Mouse (Mus musculus) hindbrain, embryonic 16.5 days (tissue): Measurements from ENCODE around the gene Hoxa9. TPM values are rescaled to one million over a fixed set of nuclear protein-coding genes. Genes with fewer than 3 reads are reported as not detected.

Experiments used
- ATAC-seq: fragments of 200-750 bp; cut with Nextera tagmentation; 2 replicates; pipeline ENCODE4 v1.8.0; 2017; ENCODE audit warnings: moderate TSS enrichment, moderate library complexity
- H3K27ac ChIP-seq: fragments of 300-500 bp; sonication (generic); 2 replicates; pipeline ENCODE4 v1.5.1; 2014; ENCODE audit warnings: low read depth, mild to moderate bottlenecking, control low read depth, low read length, moderate library complexity
- H3K27me3 ChIP-seq: fragments of 300-500 bp; sonication (generic); replicated peaks from 2 replicates; pipeline ENCODE4 v1.6.1; 2014; ENCODE audit warnings: low read length; ENCODE audit not compliant: control insufficient read depth, insufficient read depth
- H3K36me3 ChIP-seq: fragments of 300-500 bp; sonication (generic); 2 replicates; pipeline ENCODE4 v1.6.1; 2014; ENCODE audit warnings: mild to moderate bottlenecking, low read length, moderate library complexity, mixed read lengths; ENCODE audit not compliant: control insufficient read depth, insufficient read depth
- H3K4me1 ChIP-seq: fragments of 300-500 bp; sonication (generic); 2 replicates; pipeline ENCODE4 v1.6.1; 2014; ENCODE audit warnings: low read depth, low read length; ENCODE audit not compliant: control insufficient read depth, insufficient read depth
- H3K4me2 ChIP-seq: fragments of 300-500 bp; sonication (generic); 2 replicates; pipeline ENCODE4 v1.6.1; 2014; ENCODE audit warnings: mild to moderate bottlenecking, low read length, control low read depth, moderate library complexity
- H3K4me3 ChIP-seq: fragments of 300-500 bp; sonication (generic); 2 replicates; pipeline ENCODE4 v1.5.1; 2014; ENCODE audit warnings: mild to moderate bottlenecking, low read length, control low read depth, moderate library complexity
- H3K9ac ChIP-seq: fragments of 300-500 bp; sonication (generic); 2 replicates; pipeline ENCODE4 v1.6.1; 2014; ENCODE audit warnings: low read depth, mild to moderate bottlenecking, control low read depth, low read length, moderate library complexity
- H3K9me3 ChIP-seq: fragments of 300-500 bp; sonication (generic); 2 replicates; pipeline ENCODE4 v1.6.1; 2014; ENCODE audit warnings: mild to moderate bottlenecking, low read length, moderate library complexity; ENCODE audit not compliant: control insufficient read depth
- WGBS: fragments of 180-500 bp; shearing (Covaris S2); extraction: QIAGEN DNeasy Blood & Tissue Kit; methylation state at CpG from one replicate; pipeline ENCODE4 v1.1.7; 2014; 5-methylcytosine and 5-hydroxymethylcytosine counted together
- polyA plus RNA-seq: library from polyadenylated mRNA; unstranded; fragments of >200 nt; fragmentation: Nextera tagmentation; extraction: Ambion mirVana; gene quantifications from 2 replicates; pipeline ENCODE4 v1.2.1, GENCODE M21; 2015

Gene Hoxa9
- polyA plus RNA-seq, 1 experiment from 2014 or later, result 0.48 TPM

DNA sequence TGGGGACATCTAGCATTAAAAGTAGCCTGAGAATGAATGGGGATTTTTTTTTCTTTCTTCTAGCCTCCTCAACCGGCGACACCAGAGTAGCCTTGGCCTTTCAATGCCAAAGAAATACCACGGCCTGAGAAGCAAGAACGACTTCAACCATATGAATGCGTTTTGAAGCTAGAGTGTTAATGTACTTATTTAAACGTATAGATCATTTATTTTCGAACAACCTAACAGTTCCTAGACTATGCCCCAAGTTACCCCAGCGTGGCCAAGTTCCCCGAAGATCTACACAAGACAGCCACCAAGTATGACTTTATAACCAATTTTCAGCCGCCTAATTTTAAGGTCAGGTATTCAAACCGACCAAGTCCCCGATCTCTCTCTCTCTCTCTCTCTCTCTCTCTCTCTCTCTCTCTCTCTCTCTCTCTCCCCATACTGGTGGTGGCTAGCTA lies 10.0 kb downstream of the Hoxa9 start:
- Histone ChIP-seq H3K36me3 (no peaks in the 10 kb centered on the region), H3K4me2 (peak overlapping the region; percentile 92), H3K4me3 (peak overlapping the region; percentile 50), H3K27ac (no peak overlapping the region), H3K9ac (no peak overlapping the region; the same call in 1 of the 2 replicates), H3K9me3 (no peaks in the 10 kb centered on the region), H3K4me1 (peaks cover 7% of the 10 kb centered on the region), H3K27me3 (peaks cover 61% of the 10 kb centered on the region)
- ATAC-seq, result no peak
- 8% methylated on average over 12 of the region's 12 CpGs for WGBS

DNA sequence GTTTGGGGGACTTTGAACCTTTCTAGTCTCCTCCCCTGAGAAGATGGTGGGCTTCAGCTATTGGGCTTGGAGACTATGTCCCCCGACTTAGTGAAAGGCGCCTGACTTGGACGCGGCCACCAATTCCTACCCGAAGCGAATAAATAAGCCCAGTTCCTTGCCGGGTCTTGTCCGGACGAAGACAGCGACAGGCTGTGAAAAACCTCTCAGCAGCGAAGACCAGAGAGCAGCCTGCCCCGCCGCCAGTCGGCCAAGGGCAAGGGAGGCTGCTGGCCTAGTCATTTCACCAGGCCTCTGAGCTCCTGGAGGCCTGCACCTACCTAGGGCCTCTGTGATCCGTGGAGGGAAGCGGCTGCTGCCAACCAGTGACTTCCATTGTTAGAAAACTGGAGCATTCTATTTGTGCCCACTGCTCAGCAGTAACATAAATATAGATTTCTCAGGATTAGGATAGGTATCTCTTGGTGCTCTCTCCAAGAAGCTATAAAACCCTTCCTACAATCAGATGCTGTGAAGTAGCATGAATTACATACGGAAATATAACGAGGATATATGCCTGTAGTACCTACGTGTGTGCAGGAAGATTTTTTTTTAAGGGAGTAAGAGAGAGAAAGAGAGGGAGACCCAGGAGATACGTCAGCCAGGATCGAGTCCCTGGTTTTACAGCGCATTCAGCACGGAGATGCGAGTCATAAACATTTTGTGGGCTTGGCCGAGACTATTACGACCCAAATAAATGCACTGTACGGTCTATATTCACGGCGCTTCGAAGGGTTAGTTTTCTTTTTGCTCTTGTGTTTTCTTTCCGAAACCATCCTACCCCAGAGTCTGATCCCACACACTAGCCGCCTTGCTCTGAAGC lies 10.7 kb downstream of the Hoxa9 start:
- Histone ChIP-seq H3K4me2 (no peak overlapping the region), H3K4me1 (peaks cover 7% of the 10 kb centered on the region), H3K9me3 (no peaks in the 10 kb centered on the region), H3K4me3 (no peak overlapping the region), H3K27ac (no peak overlapping the region), H3K9ac (no peak overlapping the region), H3K36me3 (no peaks in the 10 kb centered on the region), H3K27me3 (peaks cover 61% of the 10 kb centered on the region)
- 14% methylated on average over 32 of the region's 32 CpGs for WGBS
- ATAC-seq, result no peak

DNA sequence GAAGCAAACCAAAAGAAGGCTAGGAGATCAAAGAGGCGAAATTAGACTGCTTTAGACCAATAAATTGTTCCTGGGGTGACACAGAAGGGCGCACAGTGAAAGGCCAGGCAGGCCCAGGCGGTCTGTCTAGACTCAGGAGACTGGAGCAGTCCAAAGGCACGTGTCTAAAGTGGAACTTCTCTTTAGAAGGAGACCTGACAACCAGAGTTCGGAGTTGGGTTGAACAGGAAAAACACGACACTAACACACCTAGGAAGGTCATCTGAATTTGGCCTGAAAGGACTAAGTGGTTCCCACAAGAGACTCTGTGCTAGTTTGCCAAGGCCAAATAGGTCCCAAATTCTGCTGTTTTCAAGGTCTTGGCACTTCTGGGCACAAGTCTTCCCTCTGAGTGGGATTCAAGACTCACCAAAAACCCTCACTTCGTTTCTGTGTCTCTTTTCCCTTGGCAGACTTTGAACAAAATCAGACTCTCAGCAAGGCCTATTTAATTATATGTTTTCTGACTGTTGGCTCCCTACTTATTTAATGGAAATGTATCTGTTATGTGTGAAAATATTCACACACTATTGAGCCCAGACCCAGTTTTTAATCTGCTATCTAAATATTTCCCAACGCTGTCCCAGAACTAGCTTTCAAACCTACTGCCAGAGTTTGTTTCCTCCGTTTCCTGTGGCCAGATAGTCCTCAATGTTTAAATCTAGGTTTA lies 11.5 kb downstream of the Hoxa9 start:
- Histone ChIP-seq H3K9ac (no peak overlapping the region), H3K4me2 (no peak overlapping the region)
- 22% methylated on average over 9 of the region's 9 CpGs for WGBS

DNA sequence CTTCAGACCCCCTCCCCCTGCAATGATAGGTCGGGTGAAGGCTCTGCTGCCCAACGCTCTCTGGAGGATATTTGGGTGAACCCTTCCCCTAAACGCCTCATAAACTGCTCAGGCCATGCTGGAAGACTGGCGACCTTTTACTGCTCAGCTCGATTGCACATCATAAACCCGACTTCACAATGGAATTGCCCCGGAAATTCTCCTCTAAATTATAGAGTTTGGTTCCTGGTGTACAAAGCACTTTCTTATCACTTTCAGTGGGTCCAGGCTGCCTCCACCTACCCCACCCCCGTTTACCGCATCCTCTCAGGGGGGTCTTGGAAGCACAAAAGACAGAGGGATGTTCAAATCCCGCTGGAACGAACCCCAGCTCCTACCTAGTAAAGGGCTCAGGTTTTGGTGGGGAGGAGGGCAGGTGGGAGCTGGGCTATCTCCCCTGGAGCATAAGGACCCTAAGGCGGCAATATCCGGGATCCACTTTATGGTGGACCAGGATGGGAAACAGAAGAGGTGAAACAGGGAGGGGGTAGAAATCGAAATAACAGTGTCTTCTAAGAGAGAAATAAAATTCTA lies 12.2 kb downstream of the Hoxa9 start:
- Histone ChIP-seq H3K4me1 (peaks cover 7% of the 10 kb centered on the region), H3K9me3 (no peaks in the 10 kb centered on the region), H3K27me3 (peaks cover 70% of the 10 kb centered on the region), H3K9ac (no peak overlapping the region), H3K4me3 (no peak overlapping the region), H3K27ac (no peak overlapping the region), H3K36me3 (no peaks in the 10 kb centered on the region), H3K4me2 (no peak overlapping the region)
- 11% methylated on average over 14 of the region's 14 CpGs for WGBS
- ATAC-seq, result no peak

More for the DNA sequence above, 11.5 kb downstream of the Hoxa9 start:
- Histone ChIP-seq H3K36me3 (no peaks in the 10 kb centered on the region), H3K27me3 (peaks cover 64% of the 10 kb centered on the region), H3K9me3 (no peaks in the 10 kb centered on the region), H3K27ac (no peak overlapping the region), H3K4me3 (no peak overlapping the region), H3K4me1 (peaks cover 7% of the 10 kb centered on the region)
- no peak for ATAC-seq

DNA sequence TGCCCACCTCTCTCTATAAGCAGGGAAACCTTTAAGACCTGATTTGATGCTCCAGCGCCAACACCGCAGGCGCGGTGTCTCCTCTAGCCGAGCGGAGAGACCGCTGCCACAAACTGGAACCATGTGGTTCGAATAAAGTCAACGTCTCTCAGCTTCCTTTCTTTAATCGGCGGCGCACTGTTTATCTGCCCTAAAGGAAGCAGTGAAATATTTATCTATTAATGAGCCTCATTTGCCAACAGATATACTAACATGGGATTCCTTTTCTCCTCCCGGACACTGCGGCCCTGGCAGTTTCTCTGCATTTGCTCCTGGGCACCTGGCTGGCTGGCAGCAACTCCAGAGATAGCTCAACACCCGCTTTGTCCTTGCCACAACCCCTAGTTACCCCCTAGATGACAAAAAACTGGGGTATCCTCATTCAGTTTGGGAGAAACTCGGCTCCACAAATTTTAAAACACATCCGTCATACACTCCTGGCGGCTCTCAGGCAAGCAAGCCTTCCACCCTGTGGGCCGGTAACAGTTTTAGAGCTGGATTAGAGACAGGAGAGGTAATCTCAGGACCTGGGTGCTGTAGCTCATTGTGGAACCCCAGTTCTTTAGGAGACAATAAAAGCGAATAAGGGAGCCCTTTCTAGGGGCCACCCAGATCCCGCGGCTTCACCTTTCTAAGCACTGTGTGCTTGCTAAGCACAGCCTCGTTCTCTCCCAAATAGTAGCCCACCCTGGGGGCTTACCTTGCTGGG lies 12.8 kb downstream of the Hoxa9 start:
- H3K9ac ChIP-seq, result no peak overlapping the region
- H3K4me1 ChIP-seq, result peaks cover 7% of the 10 kb centered on the region
- H3K4me3 ChIP-seq, result no peak overlapping the region; the same call in 1 of the 2 replicates
- H3K9me3 ChIP-seq, result no peaks in the 10 kb centered on the region
- H3K36me3 ChIP-seq, result no peaks in the 10 kb centered on the region
- peaks cover 69% of the 10 kb centered on the region for H3K27me3 ChIP-seq
- 7% methylated on average over 23 of the region's 23 CpGs for WGBS
- no peak overlapping the region for H3K27ac ChIP-seq
- H3K4me2 ChIP-seq, result peak overlapping the region; percentile 43
- no peak for ATAC-seq

DNA sequence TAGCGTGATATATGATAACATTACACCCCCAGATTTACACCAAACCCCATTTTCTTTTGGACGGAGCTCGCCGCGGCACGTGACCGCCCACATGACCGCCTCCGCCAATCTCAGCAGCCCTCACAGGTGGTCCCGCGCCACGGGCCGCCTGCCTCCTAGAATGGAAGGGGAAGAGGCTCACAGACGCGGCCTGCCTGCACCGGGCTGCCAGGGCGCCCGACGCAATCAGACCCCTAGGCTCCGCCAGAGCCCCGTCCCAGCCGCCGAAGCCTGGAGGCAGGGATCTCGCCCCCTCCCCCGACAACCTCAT lies 13.5 kb downstream of the Hoxa9 start:
- no peak overlapping the region for H3K27ac ChIP-seq
- peak overlapping the region; percentile 33 for H3K4me3 ChIP-seq
- no peaks in the 10 kb centered on the region for H3K9me3 ChIP-seq
- no peak overlapping the region for H3K9ac ChIP-seq
- peak overlapping the region; percentile 43 for H3K4me2 ChIP-seq
- peak; percentile 56; the same call in 1 of the 2 replicates for ATAC-seq
- WGBS, result 2% methylated on average over 21 of the region's 25 CpGs
- H3K36me3 ChIP-seq, result no peaks in the 10 kb centered on the region
- H3K4me1 ChIP-seq, result peaks cover 7% of the 10 kb centered on the region
- H3K27me3 ChIP-seq, result peaks cover 69% of the 10 kb centered on the region

DNA sequence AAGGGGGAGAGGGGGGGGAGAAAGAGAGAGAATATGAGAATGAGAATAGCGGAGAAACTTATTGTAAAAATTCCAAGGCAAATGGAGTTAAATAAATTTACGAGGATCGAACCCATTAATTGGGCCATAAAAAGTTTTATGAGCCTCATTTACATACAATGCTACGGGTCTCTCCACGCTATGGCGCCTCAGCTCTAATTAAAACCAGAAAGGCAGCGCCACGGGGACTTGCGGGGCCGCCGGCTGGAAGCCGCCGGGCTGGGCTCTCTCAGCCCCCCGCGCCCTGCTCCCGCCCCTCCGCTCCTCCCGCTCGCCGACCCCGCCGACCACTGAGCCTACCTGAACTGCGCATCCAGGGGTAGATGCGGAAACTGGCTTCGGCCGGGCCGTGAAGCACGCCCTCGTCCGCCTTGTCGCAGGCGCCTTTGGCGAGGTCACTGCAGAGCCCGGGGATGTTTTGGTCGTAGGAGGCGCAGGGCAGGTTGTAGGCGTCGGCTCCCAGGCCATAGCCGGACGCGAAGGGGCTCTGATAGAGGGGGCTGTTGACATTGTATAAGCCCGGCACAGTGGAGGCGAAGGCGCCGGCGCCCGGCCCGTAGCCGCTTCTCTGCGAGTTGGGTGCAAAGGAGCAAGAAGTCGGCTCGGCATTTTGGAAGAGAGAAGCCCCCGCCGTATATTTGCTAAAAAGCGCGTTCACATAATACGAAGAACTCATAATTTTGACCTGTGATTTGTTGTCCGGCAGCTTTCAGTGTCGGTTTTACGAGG lies 14.0 kb downstream of the Hoxa9 start:
- Histone ChIP-seq H3K4me1 (peaks cover 7% of the 10 kb centered on the region), H3K36me3 (no peaks in the 10 kb centered on the region), H3K9ac (peak overlapping the region; percentile 35; the same call in 1 of the 2 replicates), H3K27me3 (peaks cover 68% of the 10 kb centered on the region), H3K27ac (peak overlapping the region; percentile 23; the same call in 1 of the 2 replicates), H3K4me2 (peak overlapping the region; percentile 43), H3K9me3 (no peaks in the 10 kb centered on the region), H3K4me3 (peak overlapping the region; percentile 33)
- no peak for ATAC-seq
- WGBS, result 2% methylated on average over 60 of the region's 60 CpGs

DNA sequence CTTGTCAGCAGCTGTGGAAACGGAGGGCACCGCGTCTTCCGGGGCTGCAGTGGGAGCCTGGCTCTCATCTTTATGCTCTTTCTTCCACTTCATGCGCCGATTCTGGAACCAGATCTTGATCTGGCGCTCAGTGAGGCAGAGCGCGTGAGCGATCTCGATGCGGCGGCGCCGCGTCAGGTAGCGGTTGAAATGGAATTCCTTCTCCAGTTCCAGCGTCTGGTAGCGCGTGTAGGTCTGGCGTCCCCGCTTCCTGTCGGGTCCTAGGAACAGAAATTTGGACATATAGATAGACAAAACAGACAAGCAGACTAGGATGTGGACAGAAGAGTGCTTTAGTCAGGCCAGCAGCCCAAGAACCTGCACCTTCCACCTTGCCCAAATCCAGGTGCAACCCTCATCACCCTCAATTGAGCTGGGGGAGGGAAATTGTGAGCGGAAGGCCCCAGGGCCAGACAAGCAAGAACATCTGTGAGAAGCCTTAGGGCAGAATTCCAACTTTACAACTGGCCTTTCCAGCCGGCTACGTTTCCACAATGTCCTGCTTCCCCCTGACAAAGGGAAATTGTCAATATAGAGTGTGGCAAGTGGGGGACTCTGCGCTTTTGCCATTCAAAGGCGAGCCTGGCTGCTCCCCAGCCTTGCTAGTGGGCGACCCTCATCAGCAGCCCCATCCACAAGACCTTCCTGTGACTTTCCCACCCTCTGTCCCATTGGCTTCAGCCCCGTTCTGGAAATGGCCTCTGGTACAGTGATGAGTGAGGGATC lies 14.9 kb downstream of the Hoxa9 start:
- H3K4me3 ChIP-seq, result peak overlapping the region; percentile 11; the same call in 1 of the 2 replicates
- no peaks in the 10 kb centered on the region for H3K36me3 ChIP-seq
- H3K27me3 ChIP-seq, result peaks cover 67% of the 10 kb centered on the region
- H3K27ac ChIP-seq, result no peak overlapping the region
- H3K4me2 ChIP-seq, result peak overlapping the region; percentile 34; the same call in 1 of the 2 replicates
- H3K9ac ChIP-seq, result no peak overlapping the region
- no peaks in the 10 kb centered on the region for H3K9me3 ChIP-seq
- no peaks in the 10 kb centered on the region; the same call in 1 of the 2 replicates for H3K4me1 ChIP-seq
- ATAC-seq, result no peak
- WGBS, result 2% methylated on average over 30 of the region's 30 CpGs
